Mouse (Mus musculus): ENCODE measurements around the gene Cab39. TPM values are rescaled to one million over a fixed set of nuclear protein-coding genes. Genes with fewer than 3 reads are reported as not detected.

Gene Cab39
- polyA plus RNA-seq, 1 experiment from 2014 or later: 74.3 TPM

DNA sequence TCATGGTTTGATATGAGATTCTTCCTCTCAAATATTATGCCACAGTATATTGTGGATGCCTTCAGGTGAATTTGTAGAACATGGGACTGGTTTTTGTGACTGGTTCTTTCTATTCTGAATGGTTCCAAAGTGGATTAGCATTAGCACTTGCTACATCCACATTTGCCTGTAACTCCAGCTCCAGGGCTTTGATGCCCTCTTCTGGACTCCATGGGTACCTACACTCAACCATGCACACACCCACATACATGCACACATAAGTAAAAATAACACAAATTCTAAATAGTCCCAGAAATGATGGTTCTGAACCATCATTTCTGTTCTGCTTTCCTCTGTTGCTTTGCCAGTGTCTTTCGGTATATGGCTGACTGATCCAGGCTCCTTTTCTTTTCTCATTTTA, 26.5 kb downstream of the Cab39 start:
- in situ Hi-C loops (cut with MboI; ENCODE audit: low pct_unique_long_range_greater_than_20kb): no loop called here
- POLR2A ChIA-PET: no interaction called here
- peak; percentile 32 for TF ChIP-seq CTCF (IDR thresholded peaks at IDR 0.05)
- ATAC-seq (no peak), DNase-seq (ENCODE audit: low read depth, low spot score) (no peak)
- no peaks in the 10 kb centered on the region for H3K27me3 ChIP-seq
- CTCF ChIA-PET: interaction anchor here (0.9 to 1.3 kb wide), 2 partner anchors 10 to 34 kb away, joined by 3 read pairs; no protein-coding TSS in a partner anchor

DNA sequence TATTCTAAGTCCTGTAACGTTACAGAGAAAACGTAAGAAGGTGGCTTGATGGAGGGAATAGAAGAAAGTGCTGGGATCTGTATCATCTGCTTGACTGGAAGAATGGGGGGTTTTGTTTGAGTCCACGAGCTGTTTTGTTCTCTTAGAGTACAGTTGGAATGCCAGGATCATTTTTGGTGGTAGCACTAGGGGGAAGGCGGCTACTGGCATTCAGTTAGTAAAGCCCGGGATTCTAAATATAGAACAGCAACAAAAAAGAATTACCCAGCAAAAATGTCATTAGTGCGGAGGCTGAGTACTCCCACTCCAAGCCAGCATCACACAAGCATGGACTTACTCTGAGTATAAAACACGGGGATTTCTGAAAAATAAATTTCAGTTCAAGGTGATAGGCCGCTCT, 29.0 kb downstream of the Cab39 start:
- ATAC-seq (no peak), DNase-seq (ENCODE audit: low read depth, low spot score) (no peak)
- in situ Hi-C loops (cut with MboI; ENCODE audit: low pct_unique_long_range_greater_than_20kb): no loop called here
- CTCF ChIA-PET: interaction anchor here (2.1 kb wide), 1 partner anchor 20 kb away, joined by 7 read pairs; no protein-coding TSS in a partner anchor
- no peak for TF ChIP-seq CTCF (IDR thresholded peaks at IDR 0.05)
- POLR2A ChIA-PET: no interaction called here
- H3K27me3 ChIP-seq: no peaks in the 10 kb centered on the region

DNA sequence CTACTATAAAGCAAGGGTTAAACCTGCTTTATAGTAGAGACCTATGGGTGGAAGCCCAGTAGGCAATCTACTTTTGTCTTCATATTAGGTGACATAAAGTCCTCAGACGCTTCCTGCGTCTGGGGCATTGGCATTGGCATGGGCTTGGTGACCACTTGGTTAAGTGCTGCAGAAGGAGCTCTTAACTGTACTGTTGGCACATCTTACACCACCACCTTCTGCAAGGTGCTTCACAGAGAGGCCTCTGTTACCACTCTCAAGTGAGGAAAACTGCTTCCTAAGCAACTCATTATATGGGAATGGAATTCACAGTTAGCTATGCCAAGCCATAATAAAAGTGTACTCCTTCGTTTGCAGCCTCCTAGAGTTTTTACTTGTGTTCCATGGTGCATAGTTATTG, 31.7 kb downstream of the Cab39 start:
- DNase-seq (ENCODE audit: low read depth, low spot score): no peak
- ChIA-PET POLR2A (no interaction called here), CTCF (interaction anchor here (1.5 to 2.7 kb wide), 3 partner anchors 10 to 32 kb away, joined by 3 to 9 read pairs (median 5); partner anchors contain the start of gene Cab39)
- no peak for ATAC-seq
- in situ Hi-C loops (cut with MboI; ENCODE audit: low pct_unique_long_range_greater_than_20kb): no loop called here
- H3K27me3 ChIP-seq: no peaks in the 10 kb centered on the region
- no peak for TF ChIP-seq CTCF (IDR thresholded peaks at IDR 0.05)

DNA sequence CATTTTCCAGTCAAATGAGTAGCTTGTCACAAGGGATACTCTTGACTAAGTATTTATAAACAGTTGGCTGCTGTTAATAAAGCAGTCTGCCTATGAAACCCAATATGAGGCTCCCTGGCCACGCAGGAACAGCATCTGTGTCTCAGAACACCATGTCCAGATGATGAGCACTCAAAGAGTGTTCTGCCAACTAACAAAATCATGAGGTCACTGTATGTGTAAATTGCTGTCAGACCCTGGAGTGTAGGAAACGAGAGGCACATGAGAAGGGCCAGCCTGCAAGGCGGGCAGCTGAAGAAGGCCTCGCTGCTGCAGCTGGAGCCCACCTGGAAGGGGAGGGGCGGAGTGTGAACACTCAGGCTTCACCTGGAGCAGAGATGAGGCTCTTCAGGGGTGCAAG, 33.9 kb downstream of the Cab39 start:
- in situ Hi-C loops (cut with MboI; ENCODE audit: low pct_unique_long_range_greater_than_20kb): no loop called here
- CTCF ChIA-PET: interaction anchor here (0.9 to 2.7 kb wide), 3 partner anchors 15 to 35 kb away, joined by 3 to 9 read pairs (median 3); no protein-coding TSS in a partner anchor

DNA sequence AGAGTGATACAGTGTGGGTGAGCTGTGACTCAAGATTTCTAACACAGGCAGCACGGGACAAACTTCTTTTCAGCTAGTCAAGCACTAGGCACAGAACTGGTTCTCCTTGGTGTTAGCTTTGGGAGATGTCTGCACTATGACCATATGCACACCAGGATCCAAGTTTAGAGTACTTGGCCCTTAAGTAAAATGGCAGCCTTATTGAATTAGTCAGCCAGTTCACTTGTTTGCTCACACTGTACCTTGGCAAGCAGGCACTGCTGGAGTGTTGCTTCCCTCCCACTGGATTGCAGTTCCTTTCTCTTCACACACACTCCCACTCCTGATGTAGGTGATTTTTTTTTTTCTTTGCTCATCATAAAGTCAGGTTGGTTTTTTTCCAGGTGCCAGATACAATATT, 35.8 kb downstream of the Cab39 start:
- H3K27me3 ChIP-seq: no peaks in the 10 kb centered on the region
- ChIA-PET POLR2A (no interaction called here), CTCF (interaction anchor here (0.8 to 1.0 kb wide), 2 partner anchors 8 to 10 kb away, joined by 3 read pairs; no protein-coding TSS in a partner anchor)
- no peak for TF ChIP-seq CTCF (IDR thresholded peaks at IDR 0.05)
- no peak for ATAC-seq
- no peak for DNase-seq (ENCODE audit: low read depth, low spot score)
- in situ Hi-C loops (cut with MboI; ENCODE audit: low pct_unique_long_range_greater_than_20kb): no loop called here

More for the DNA sequence above, 33.9 kb downstream of the Cab39 start:
- H3K27me3 ChIP-seq: no peaks in the 10 kb centered on the region
- DNase-seq (ENCODE audit: low read depth, low spot score) (no peak), ATAC-seq (no peak)
- TF ChIP-seq CTCF (IDR thresholded peaks at IDR 0.05): no peak
- POLR2A ChIA-PET: interaction anchor here (1.4 kb wide), 1 partner anchor 11 kb away, joined by 3 read pairs; no protein-coding TSS in a partner anchor

DNA sequence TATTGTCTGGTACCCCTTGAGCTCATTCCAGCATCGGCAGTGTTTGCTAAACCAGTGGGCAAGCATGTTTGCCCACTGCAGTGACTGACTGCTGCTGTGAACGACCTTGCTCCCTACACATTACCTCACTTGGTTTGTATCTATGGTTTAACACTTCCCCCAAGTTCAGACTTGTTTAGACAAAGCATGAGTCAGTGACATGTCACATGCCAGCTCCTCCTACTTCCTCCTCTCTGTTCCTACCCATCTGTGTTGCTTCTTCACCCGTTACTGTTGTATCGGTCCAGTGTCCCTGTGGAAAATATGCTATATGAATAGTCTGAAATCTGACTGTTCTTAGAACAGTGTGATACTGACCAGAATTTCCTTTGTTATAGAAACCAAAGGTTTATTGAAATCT, 44.8 kb downstream of the Cab39 start:
- TF ChIP-seq CTCF (IDR thresholded peaks at IDR 0.05): no peak
- in situ Hi-C loops (cut with MboI; ENCODE audit: low pct_unique_long_range_greater_than_20kb): loop anchor here (5.0 kb wide), 1 partner anchor 41 kb away; no protein-coding TSS in a partner anchor
- CTCF ChIA-PET: interaction anchor here (0.8 to 2.0 kb wide), 3 partner anchors 8 to 15 kb away, joined by 3 to 8 read pairs (median 4); no protein-coding TSS in a partner anchor
- DNase-seq (ENCODE audit: low read depth, low spot score) (peak; percentile 20), ATAC-seq (peak; percentile 92)
- POLR2A ChIA-PET: interaction anchor here (0.6 to 1.2 kb wide), 2 partner anchors 11 to 1665 kb away, joined by 3 read pairs; no protein-coding TSS in a partner anchor
- H3K27me3 ChIP-seq: no peaks in the 10 kb centered on the region

DNA sequence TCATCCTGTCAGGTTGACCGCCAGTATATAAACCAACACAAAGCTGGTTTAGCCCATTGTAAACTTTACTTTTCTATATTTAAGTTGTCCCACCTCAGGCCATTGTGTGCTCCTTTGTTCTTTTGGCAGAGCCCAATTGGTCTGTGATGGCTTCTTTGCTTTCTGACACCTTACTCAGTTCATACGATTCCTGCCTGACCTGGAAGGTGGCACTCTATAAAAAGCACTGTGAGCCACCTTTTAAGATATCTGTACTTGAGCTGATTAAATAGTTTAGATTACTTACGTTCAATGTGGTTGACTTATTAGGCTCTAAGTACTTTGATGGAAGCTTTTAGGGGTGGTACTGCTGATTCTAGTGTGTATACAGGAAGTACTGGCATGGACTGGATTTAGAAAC, 46.1 kb downstream of the Cab39 start:
- no peak for TF ChIP-seq CTCF (IDR thresholded peaks at IDR 0.05)

DNA sequence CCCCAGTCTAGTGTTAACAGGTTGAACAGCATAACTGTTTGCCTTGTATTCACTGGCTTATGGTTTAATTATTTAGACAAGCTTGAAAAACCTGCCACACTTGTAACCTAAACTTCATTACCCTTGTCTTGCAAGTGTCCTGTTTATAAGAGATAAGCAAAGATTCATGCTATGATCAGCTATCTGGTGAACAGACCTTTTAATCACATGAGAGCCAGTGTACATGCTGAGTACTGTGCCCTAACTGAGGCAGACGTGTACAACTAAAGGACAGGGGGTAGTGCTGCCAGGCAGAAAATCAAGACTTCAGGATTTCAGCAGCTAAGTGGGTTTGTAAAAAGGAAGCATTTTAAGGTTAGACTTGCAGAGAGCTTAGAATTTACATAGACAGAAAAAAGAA, 46.5 kb downstream of the Cab39 start:
- in situ Hi-C loops (cut with MboI; ENCODE audit: low pct_unique_long_range_greater_than_20kb): loop anchor here (5.0 kb wide), 2 partner anchors 42 to 102 kb away; no protein-coding TSS in a partner anchor
- POLR2A ChIA-PET: interaction anchor here (1.7 kb wide), 1 partner anchor 71 kb away, joined by 3 read pairs; no protein-coding TSS in a partner anchor
- no peaks in the 10 kb centered on the region for H3K27me3 ChIP-seq
- ATAC-seq: no peak
- TF ChIP-seq CTCF (IDR thresholded peaks at IDR 0.05): no peak
- no peak for DNase-seq (ENCODE audit: low read depth, low spot score)
- CTCF ChIA-PET: interaction anchor here (1.2 to 1.5 kb wide), 2 partner anchors 13 to 47 kb away, joined by 6 to 7 read pairs; partner anchors contain the start of gene Cab39

More for the DNA sequence above, 46.1 kb downstream of the Cab39 start:
- ChIA-PET CTCF (interaction anchor here (1.2 to 1.5 kb wide), 2 partner anchors 14 to 46 kb away, joined by 6 to 7 read pairs; partner anchors contain the start of gene Cab39), POLR2A (interaction anchor here (1.7 kb wide), 1 partner anchor 71 kb away, joined by 3 read pairs; no protein-coding TSS in a partner anchor)
- DNase-seq (ENCODE audit: low read depth, low spot score): no peak
- in situ Hi-C loops (cut with MboI; ENCODE audit: low pct_unique_long_range_greater_than_20kb): loop anchor here (5.0 kb wide), 1 partner anchor 42 kb away; no protein-coding TSS in a partner anchor
- ATAC-seq: no peak
- no peaks in the 10 kb centered on the region for H3K27me3 ChIP-seq

DNA sequence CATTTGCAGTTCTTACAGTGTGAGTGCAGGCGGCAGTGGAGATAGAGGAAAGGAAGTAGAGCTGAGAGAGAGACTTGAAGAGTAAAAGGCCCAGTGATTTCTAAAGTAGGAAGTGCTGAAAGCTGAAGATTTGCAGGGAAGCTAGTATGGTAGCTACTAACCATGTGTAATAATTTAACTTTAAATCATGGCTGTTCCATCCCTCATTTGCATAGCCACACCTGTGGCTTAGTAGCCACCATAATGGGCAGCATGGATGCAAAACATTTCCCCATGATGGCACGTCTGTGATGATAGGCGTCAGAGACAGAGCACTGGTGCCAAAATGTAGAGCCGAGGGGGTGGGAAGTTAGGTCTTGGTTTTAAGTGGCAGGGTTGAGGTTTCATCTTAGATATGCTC, 47.2 kb downstream of the Cab39 start:
- DNase-seq (ENCODE audit: low read depth, low spot score) (no peak), ATAC-seq (no peak)
- no peaks in the 10 kb centered on the region for H3K27me3 ChIP-seq
- TF ChIP-seq CTCF (IDR thresholded peaks at IDR 0.05): no peak
- ChIA-PET POLR2A (interaction anchor here (1.7 kb wide), 1 partner anchor 70 kb away, joined by 3 read pairs; no protein-coding TSS in a partner anchor), CTCF (interaction anchor here (1.2 to 1.5 kb wide), 3 partner anchors 13 to 167 kb away, joined by 3 to 7 read pairs (median 6); partner anchors contain the start of gene Cab39)
- in situ Hi-C loops (cut with MboI; ENCODE audit: low pct_unique_long_range_greater_than_20kb): loop anchor here (5.0 kb wide), 1 partner anchor 103 kb away; no protein-coding TSS in a partner anchor

DNA sequence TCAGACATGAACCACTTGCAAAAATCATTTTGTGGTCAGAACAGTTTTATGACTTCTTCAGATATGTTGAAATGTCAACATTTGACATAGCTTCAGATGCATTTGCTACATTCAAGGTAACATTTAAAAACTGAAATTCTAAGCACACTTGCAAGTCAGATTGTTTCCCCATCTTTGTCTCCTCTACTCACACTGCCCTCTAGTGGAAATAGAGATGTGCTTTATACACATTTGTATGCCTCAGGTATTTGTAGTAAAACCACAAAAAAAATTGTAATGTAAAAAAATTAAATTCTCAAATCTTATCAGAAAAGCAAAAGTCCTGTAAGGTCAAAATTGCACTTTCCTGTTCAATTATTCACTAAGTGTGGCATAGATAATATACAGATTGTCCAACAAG, 49.0 kb downstream of the Cab39 start:
- CTCF ChIA-PET: interaction anchor here (0.8 to 2.6 kb wide), 9 partner anchors 8 to 85 kb away, joined by 3 to 14 read pairs (median 4); partner anchors contain the start of gene Cab39
- H3K27me3 ChIP-seq: no peaks in the 10 kb centered on the region
- in situ Hi-C loops (cut with MboI; ENCODE audit: low pct_unique_long_range_greater_than_20kb): loop anchor here (5.0 kb wide), 1 partner anchor 105 kb away; no protein-coding TSS in a partner anchor
- no peak for ATAC-seq
- POLR2A ChIA-PET: no interaction called here
- peak; percentile 56 for TF ChIP-seq CTCF (IDR thresholded peaks at IDR 0.05)
- no peak for DNase-seq (ENCODE audit: low read depth, low spot score)
